9 mouse cellular contexts compared by ENCODE assay signal in genomic region chr11:68387441-68387760, GRCm38 (mm10). TPM values are rescaled to one million over a fixed set of nuclear protein-coding genes. Genes with fewer than 3 reads are reported as not detected.
A peak's percentile ranks its signal among the peaks of the same experiment; 100 is the strongest.
DNase-seq lines count a peak whose midpoint lies in the region; ATAC-seq and TF ChIP-seq lines count a peak whose summit lies in the region.
"Had no signal": no experiment of that assay in that cellular context is flagged by ENCODE, and none has a peak within 500 bp of the region (broad histone marks: within the 10 kb centered on the region; RNA-seq: fewer than 3 reads in every experiment).

No protein-coding gene starts in this region.

- H3K4me3 ChIP-seq in megakaryocyte, embryonic 14.5 days (replicated peaks): peak overlapping the region; percentile 93
- peak overlapping the region; percentile 64 for H3K4me3 ChIP-seq in forebrain, embryonic 13.5 days
- peak overlapping the region; percentile 64 for H3K4me3 ChIP-seq in limb, embryonic 13.5 days
- peak overlapping the region; percentile 59 for H3K4me3 ChIP-seq in small intestine, adult 2 months (ENCODE audit: low read depth, low read length)

- TF ChIP-seq CTCF in small intestine, adult 2 months (IDR thresholded peaks at IDR 0.05; ENCODE audit: extremely low read depth, insufficient read length, insufficient replicate concordance, low read depth, low read length): no peak

- H3K27me3 ChIP-seq in megakaryocyte, embryonic 14.5 days (replicated peaks): peaks cover 96% of the 10 kb centered on the region
- peaks cover 89% of the 10 kb centered on the region for H3K27me3 ChIP-seq in forebrain, embryonic 13.5 days
- peaks cover 91% of the 10 kb centered on the region for H3K27me3 ChIP-seq in limb, embryonic 13.5 days
- peaks cover 49% of the 10 kb centered on the region for H3K27me3 ChIP-seq in small intestine, adult 2 months (ENCODE audit: control insufficient read depth, insufficient read depth, low read length)

- 25% methylated on average over 4 of the region's 4 CpGs for WGBS in forebrain, embryonic 13.5 days
- 29% methylated on average over 4 of the region's 4 CpGs for WGBS in limb, embryonic 13.5 days
- WGBS in small intestine, adult 2 months: 68% methylated on average over 4 of the region's 4 CpGs

- peaks cover 8% of the 10 kb centered on the region for H3K9me3 ChIP-seq in megakaryocyte, embryonic 14.5 days
- no peaks in the 10 kb centered on the region for H3K9me3 ChIP-seq in forebrain, embryonic 13.5 days (replicated peaks)
- peaks cover 4% of the 10 kb centered on the region; the same call in 1 of the 2 replicates for H3K9me3 ChIP-seq in limb, embryonic 13.5 days

- intact Hi-C loops in left cerebral cortex, postnatal 14 days (cut with DNase I): no loop called here

- H3K4me2 ChIP-seq in forebrain, embryonic 13.5 days: peak overlapping the region; percentile 97
- peak overlapping the region; percentile 96 for H3K4me2 ChIP-seq in limb, embryonic 13.5 days (replicated peaks)

- DNase-seq in left cerebral cortex, postnatal 14 days (ENCODE audit: low spot score in 2 of 2): no peak
- no peak for DNase-seq in right cerebral cortex, postnatal 10 days (ENCODE audit: low spot score in 2 of 2)
- DNase-seq in gastrocnemius, adult 18-20 months (ENCODE audit: low spot score): no peak
- DNase-seq: adrenal gland, postnatal 14 days had no signal

- H3K27ac ChIP-seq in forebrain, embryonic 13.5 days: peak overlapping the region; percentile 68
- no peak overlapping the region for H3K27ac ChIP-seq in limb, embryonic 13.5 days
- peak overlapping the region; percentile 37; the same call in 1 of the 2 replicates for H3K27ac ChIP-seq in small intestine, adult 2 months (ENCODE audit: insufficient read depth, low read depth, low read length)

- H3K9ac ChIP-seq in forebrain, embryonic 13.5 days: peak overlapping the region; percentile 78
- peak overlapping the region; percentile 75 for H3K9ac ChIP-seq in limb, embryonic 13.5 days

- H3K4me1 ChIP-seq in megakaryocyte, embryonic 14.5 days: peaks cover 41% of the 10 kb centered on the region
- peaks cover 44% of the 10 kb centered on the region for H3K4me1 ChIP-seq in forebrain, embryonic 13.5 days
- H3K4me1 ChIP-seq in limb, embryonic 13.5 days: peaks cover 39% of the 10 kb centered on the region
- H3K4me1 ChIP-seq in small intestine, adult 2 months (ENCODE audit: control insufficient read depth, insufficient read depth, insufficient read length, low read length): peaks cover 11% of the 10 kb centered on the region

- ATAC-seq in megakaryocyte, adult 5-6 weeks (ENCODE audit: poor library complexity, severe bottlenecking): no peak
- ATAC-seq in forebrain, embryonic 13.5 days: no peak
- no peak for ATAC-seq in limb, embryonic 13.5 days (ENCODE audit: low FRiP score, low read depth)

- H3K36me3 ChIP-seq in megakaryocyte, embryonic 14.5 days (replicated peaks; ENCODE audit: low read length): no peaks in the 10 kb centered on the region
- no peaks in the 10 kb centered on the region for H3K36me3 ChIP-seq in forebrain, embryonic 13.5 days (ENCODE audit: poor library complexity, severe bottlenecking)
- H3K36me3 ChIP-seq in limb, embryonic 13.5 days: no peaks in the 10 kb centered on the region
- H3K36me3 ChIP-seq in small intestine, adult 2 months (ENCODE audit: control insufficient read depth, insufficient read depth, low read length): no peaks in the 10 kb centered on the region

- TF ChIP-seq POLR2A in small intestine, adult 2 months (IDR thresholded peaks at IDR 0.05; ENCODE audit: low read depth, low read length): no peak

RNA-seq across cellular contexts. Expression of gene Ntn1, which starts 13.2 kb away (rescaled TPM):
- 0.19 and 0.28 TPM in 2 replicates for polyA plus RNA-seq in megakaryocyte, embryonic 14.5 days (2012; ENCODE audit: insufficient read depth, low replicate concordance)
- not detected in 2 replicates for total RNA-seq in megakaryocyte, adult 5-6 weeks (2015)
- 0.08 TPM in 1 of 2 replicates, not detected in the other for total RNA-seq in megakaryocyte, adult 5-6 weeks (2017)
- 6.8 and 8.5 TPM in 2 replicates for polyA plus RNA-seq in forebrain, embryonic 13.5 days (2015; fragmentation: Nextera tagmentation; extraction: Ambion mirVana)
- 5.5 and 7.0 TPM in 2 replicates for polyA plus RNA-seq in limb, embryonic 13.5 days (2015; fragmentation: Nextera tagmentation; extraction: Ambion mirVana)
- 22.7 and 23.7 TPM in 2 replicates for polyA plus RNA-seq in small intestine, adult 2 months (2012; rRNA removed)
- 10 to 100 TPM in 1 of 2 experiments, 1 to 10 TPM in 1; 8.0 to 11.1 TPM for total RNA-seq in left cerebral cortex, postnatal 14 days (2021)
- 1 to 10 TPM; 3.4 to 7.0 TPM for total RNA-seq in gastrocnemius, adult 18-20 months (2021)

RNA-seq across cellular contexts. Expression of gene Pik3r5, which starts 44.5 kb away (rescaled TPM):
- 5.8 and 9.5 TPM in 2 replicates for polyA plus RNA-seq in megakaryocyte, embryonic 14.5 days (2012; ENCODE audit: insufficient read depth, low replicate concordance)
- total RNA-seq in megakaryocyte, adult 5-6 weeks (2015): 55.3 and 61.8 TPM in 2 replicates
- total RNA-seq in megakaryocyte, adult 5-6 weeks (2017): 37.0 and 40.8 TPM in 2 replicates
- 0.09 and 0.15 TPM in 2 replicates for polyA plus RNA-seq in forebrain, embryonic 13.5 days (2015; fragmentation: Nextera tagmentation; extraction: Ambion mirVana)
- polyA plus RNA-seq in limb, embryonic 13.5 days (2015; fragmentation: Nextera tagmentation; extraction: Ambion mirVana): 0.51 and 0.61 TPM in 2 replicates
- 4.3 and 8.9 TPM in 2 replicates for polyA plus RNA-seq in small intestine, adult 2 months (2012; rRNA removed)
- 1 to 10 TPM; 4.0 to 4.1 TPM for total RNA-seq in left cerebral cortex, postnatal 14 days (2021)
- total RNA-seq in gastrocnemius, adult 18-20 months (2021): under 1 TPM; 0.23 to 0.88 TPM
